Mouse (Mus musculus): ENCODE results near the gene Dusp12. TPM values are rescaled to one million over a fixed set of nuclear protein-coding genes. Genes with fewer than 3 reads are reported as not detected.
A peak's percentile ranks its signal among the peaks of the same experiment; 100 is the strongest.

Gene Dusp12
- polyA plus RNA-seq, 1 experiment from 2014 or later, result 48.3 TPM

- Histone ChIP-seq H3K27ac (peak overlapping the region; percentile 75; the same call in 1 of the 2 replicates), H3K9ac (peak overlapping the region; percentile 76; the same call in 1 of the 2 replicates), H3K36me3 (peaks cover 16% of the 10 kb centered on the region), H3K4me2 (peak overlapping the region; percentile 72), H3K4me3 (peak overlapping the region; percentile 91), H3K4me1 (peaks cover 7% of the 10 kb centered on the region; the same call in 1 of the 2 replicates), H3K9me3 (no peaks in the 10 kb centered on the region), H3K27me3 (no peaks in the 10 kb centered on the region)
- under 1% methylated on average over 33 of the region's 33 CpGs for WGBS
- no peak for ATAC-seq (ENCODE audit: insufficient number of reproducible peaks, low FRiP score, low TSS enrichment, low read depth)
These were observed 17.0 kb downstream of the Dusp12 start for GRCm38 (mm10) chr1:170868107-170868904.

- 0 out of 2 replicates have a peak, but pooled peaks have one; percentile 52 for ATAC-seq (ENCODE audit: insufficient number of reproducible peaks, low FRiP score, low TSS enrichment, low read depth)
- H3K4me2 ChIP-seq, result peak within 1 kb of the TSS; percentile 72
- H3K27ac ChIP-seq, result peak within 1 kb of the TSS; percentile 75
- H3K36me3 ChIP-seq, result peaks cover 13% of the 10 kb centered on the region; the same call in 1 of the 2 replicates
- peak within 1 kb of the TSS; percentile 91 for H3K4me3 ChIP-seq
- WGBS, result under 1% methylated on average over 25 of the region's 25 CpGs
- peaks cover 7% of the 10 kb centered on the region; the same call in 1 of the 2 replicates for H3K4me1 ChIP-seq
- no peaks in the 10 kb centered on the region for H3K27me3 ChIP-seq
- H3K9me3 ChIP-seq, result no peaks in the 10 kb centered on the region
- H3K9ac ChIP-seq, result peak within 1 kb of the TSS; percentile 76
These were observed 17.6 kb downstream of the Dusp12 start, which contains the start of gene Atf6 for GRCm38 (mm10) chr1:170867691-170868105. Gene Atf6 (minus strand): TSS chr1:170867771.

- H3K9me3 ChIP-seq, result no peaks in the 10 kb centered on the region
- ATAC-seq (ENCODE audit: insufficient number of reproducible peaks, low FRiP score, low TSS enrichment, low read depth), result no peak
- peak overlapping the region; percentile 72 for H3K4me2 ChIP-seq
- H3K27me3 ChIP-seq, result no peaks in the 10 kb centered on the region
- H3K36me3 ChIP-seq, result peaks cover 8% of the 10 kb centered on the region; the same call in 1 of the 2 replicates
- H3K9ac ChIP-seq, result peak overlapping the region; percentile 76
- 2% methylated on average over 30 of the region's 30 CpGs for WGBS
- peak overlapping the region; percentile 75 for H3K27ac ChIP-seq
- H3K4me3 ChIP-seq, result peak overlapping the region; percentile 91
- peaks cover 7% of the 10 kb centered on the region; the same call in 1 of the 2 replicates for H3K4me1 ChIP-seq
These were observed 18.2 kb downstream of the Dusp12 start for GRCm38 (mm10) chr1:170866992-170867690.

- ATAC-seq (ENCODE audit: insufficient number of reproducible peaks, low FRiP score, low TSS enrichment, low read depth), result no peak
- Histone ChIP-seq H3K4me2 (no peak overlapping the region), H3K4me3 (no peak overlapping the region), H3K27me3 (no peaks in the 10 kb centered on the region), H3K4me1 (peaks cover 7% of the 10 kb centered on the region; the same call in 1 of the 2 replicates), H3K9ac (no peak overlapping the region), H3K27ac (no peak overlapping the region), H3K36me3 (no peaks in the 10 kb centered on the region), H3K9me3 (no peaks in the 10 kb centered on the region)
- 87% methylated on average over 5 of the region's 5 CpGs for WGBS
These were observed 19.9 kb downstream of the Dusp12 start for GRCm38 (mm10) chr1:170865406-170865805.

DNA sequence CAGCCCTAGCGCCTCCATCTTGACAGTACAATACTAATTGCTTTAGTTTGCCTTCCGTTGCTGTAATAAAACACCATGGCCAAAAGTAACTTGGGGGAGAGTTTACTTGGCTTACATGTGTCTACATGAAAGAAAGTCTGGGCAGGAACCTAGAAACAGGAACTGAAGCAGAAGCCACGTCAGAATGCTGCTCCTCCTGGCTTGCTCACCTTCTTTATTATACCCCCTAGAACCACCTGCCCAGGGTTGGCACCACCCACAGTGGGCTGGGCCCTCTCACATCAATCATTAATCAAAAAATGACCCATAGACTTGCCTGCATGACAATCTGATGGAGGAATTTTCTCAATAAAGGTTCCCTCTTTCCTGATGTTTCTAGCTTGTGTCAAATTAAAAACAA, 20.6 kb downstream of the Dusp12 start:
- Histone ChIP-seq H3K36me3 (no peaks in the 10 kb centered on the region), H3K9me3 (no peaks in the 10 kb centered on the region), H3K4me3 (no peak overlapping the region), H3K4me1 (peaks cover 7% of the 10 kb centered on the region; the same call in 1 of the 2 replicates), H3K27ac (no peak overlapping the region), H3K27me3 (no peaks in the 10 kb centered on the region), H3K9ac (no peak overlapping the region), H3K4me2 (no peak overlapping the region)
- WGBS, result 78% methylated on average over 3 of the region's 3 CpGs
- no peak for ATAC-seq (ENCODE audit: insufficient number of reproducible peaks, low FRiP score, low TSS enrichment, low read depth)

DNA sequence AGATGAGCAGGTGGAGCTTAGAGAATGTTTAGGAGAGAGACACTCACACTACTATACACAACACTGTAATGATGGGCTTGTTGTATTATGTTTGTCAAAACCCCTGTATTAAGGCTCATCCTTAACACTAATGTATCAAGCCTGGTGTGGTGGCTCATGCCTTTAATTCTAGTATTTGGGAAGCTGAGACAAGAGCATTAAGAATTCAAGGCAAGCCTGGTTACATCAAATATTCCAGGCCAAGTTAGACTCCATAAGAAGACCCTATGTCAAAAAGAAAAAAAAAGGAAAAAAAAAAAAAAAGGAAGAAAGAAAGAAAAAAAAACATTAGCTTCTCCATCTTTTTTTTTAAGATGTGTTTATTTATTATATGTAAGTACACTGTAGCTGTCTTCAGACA, 21.1 kb downstream of the Dusp12 start:
- no peak overlapping the region for H3K4me2 ChIP-seq
- no peaks in the 10 kb centered on the region for H3K36me3 ChIP-seq
- peaks cover 7% of the 10 kb centered on the region; the same call in 1 of the 2 replicates for H3K4me1 ChIP-seq
- H3K27me3 ChIP-seq, result no peaks in the 10 kb centered on the region
- no peak for ATAC-seq (ENCODE audit: insufficient number of reproducible peaks, low FRiP score, low TSS enrichment, low read depth)
- H3K9ac ChIP-seq, result no peak overlapping the region
- no peaks in the 10 kb centered on the region for H3K9me3 ChIP-seq
- H3K4me3 ChIP-seq, result no peak overlapping the region
- no peak overlapping the region for H3K27ac ChIP-seq

- H3K4me3 ChIP-seq, result no peak overlapping the region
- no peak for ATAC-seq (ENCODE audit: insufficient number of reproducible peaks, low FRiP score, low TSS enrichment, low read depth)
- no peaks in the 10 kb centered on the region for H3K27me3 ChIP-seq
- no peak overlapping the region for H3K9ac ChIP-seq
- H3K27ac ChIP-seq, result no peak overlapping the region
- peaks cover 7% of the 10 kb centered on the region; the same call in 1 of the 2 replicates for H3K4me1 ChIP-seq
- H3K36me3 ChIP-seq, result no peaks in the 10 kb centered on the region
- no peaks in the 10 kb centered on the region for H3K9me3 ChIP-seq
- 60% methylated on average over 4 of the region's 4 CpGs for WGBS
- H3K4me2 ChIP-seq, result no peak overlapping the region
These were observed 22.3 kb downstream of the Dusp12 start for GRCm38 (mm10) chr1:170863033-170863432.

DNA sequence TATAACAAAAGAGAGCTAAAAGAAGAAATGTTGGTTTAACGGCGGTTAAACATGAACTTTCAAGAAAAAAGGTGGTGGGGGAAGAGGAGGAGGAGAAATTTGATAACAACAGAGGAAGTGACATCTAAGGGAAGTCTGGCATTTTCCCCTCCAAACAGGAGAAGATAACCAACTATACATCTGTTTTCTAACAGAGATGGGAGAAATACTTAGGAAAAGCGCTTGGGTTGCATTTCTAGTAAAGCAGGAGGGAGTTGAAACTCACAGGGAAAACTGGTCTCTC, 23.0 kb downstream of the Dusp12 start:
- Histone ChIP-seq H3K9me3 (no peaks in the 10 kb centered on the region), H3K4me3 (no peak overlapping the region), H3K27ac (no peak overlapping the region), H3K4me2 (no peak overlapping the region), H3K36me3 (no peaks in the 10 kb centered on the region), H3K4me1 (peaks cover 7% of the 10 kb centered on the region; the same call in 1 of the 2 replicates), H3K27me3 (no peaks in the 10 kb centered on the region), H3K9ac (no peak overlapping the region)
- 78% methylated on average over 3 of the region's 3 CpGs for WGBS
- no peak for ATAC-seq (ENCODE audit: insufficient number of reproducible peaks, low FRiP score, low TSS enrichment, low read depth)

- no peak overlapping the region for H3K4me3 ChIP-seq
- no peak for ATAC-seq (ENCODE audit: insufficient number of reproducible peaks, low FRiP score, low TSS enrichment, low read depth)
- H3K9me3 ChIP-seq, result no peaks in the 10 kb centered on the region
- 79% methylated on average over 13 of the region's 13 CpGs for whole genome bisulfite sequencing
- H3K27me3 ChIP-seq, result no peaks in the 10 kb centered on the region
- H3K4me1 ChIP-seq, result peaks cover 3% of the 10 kb centered on the region; the same call in 1 of the 2 replicates
- no peak overlapping the region for H3K27ac ChIP-seq
- no peak overlapping the region for H3K4me2 ChIP-seq
- H3K36me3 ChIP-seq, result no peaks in the 10 kb centered on the region
- H3K9ac ChIP-seq, result no peak overlapping the region
These were observed 23.5 kb downstream of the Dusp12 start for GRCm38 (mm10) chr1:170861671-170862434.

DNA sequence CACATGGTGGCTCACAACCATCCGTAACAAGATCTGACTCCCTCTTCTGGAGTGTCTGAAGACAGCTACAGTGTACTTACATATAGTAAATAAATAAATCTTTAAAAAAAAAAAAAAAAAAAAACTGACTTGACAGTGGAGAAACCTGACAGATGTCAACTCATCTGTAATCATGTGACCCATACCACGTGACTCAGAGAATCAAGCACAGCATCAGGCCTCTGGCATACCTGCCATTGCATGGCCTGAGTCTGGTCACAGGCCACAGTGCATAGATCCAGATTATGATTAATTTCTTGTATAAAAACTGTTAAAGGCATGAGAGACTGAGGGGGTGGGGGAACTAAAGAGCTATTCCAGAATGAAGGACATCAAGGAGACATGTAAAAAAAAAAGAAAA, 26.5 kb downstream of the Dusp12 start:
- no peak overlapping the region for H3K4me2 ChIP-seq
- WGBS, result 84% methylated on average over 2 of the region's 2 CpGs
- no peak for ATAC-seq (ENCODE audit: insufficient number of reproducible peaks, low FRiP score, low TSS enrichment, low read depth)

DNA sequence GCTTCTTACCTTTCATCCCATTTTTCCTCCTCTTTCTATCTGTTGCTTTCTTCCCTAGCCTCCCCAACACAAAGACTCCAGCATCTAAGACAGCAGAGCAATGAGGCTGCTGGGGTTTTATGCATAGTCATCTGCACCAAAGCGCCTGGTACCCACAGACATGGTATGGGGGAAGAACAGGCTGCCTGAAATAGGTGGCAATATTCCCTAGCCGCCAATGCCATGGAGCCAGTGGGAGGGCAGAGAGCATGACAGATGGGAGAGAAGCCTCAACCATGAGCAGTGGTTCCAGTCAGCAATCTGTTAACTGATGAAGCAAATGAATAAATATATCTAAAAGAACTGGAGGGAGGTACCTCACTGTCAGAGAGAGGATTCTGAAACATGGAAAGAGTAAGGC, 28.0 kb downstream of the Dusp12 start:
- Histone ChIP-seq H3K4me1 (no peaks in the 10 kb centered on the region), H3K4me3 (no peak overlapping the region), H3K27ac (no peak overlapping the region), H3K9me3 (no peaks in the 10 kb centered on the region), H3K27me3 (no peaks in the 10 kb centered on the region), H3K4me2 (no peak overlapping the region), H3K9ac (no peak overlapping the region), H3K36me3 (peaks cover 4% of the 10 kb centered on the region; the same call in 1 of the 2 replicates)
- WGBS, result 78% methylated on average over 2 of the region's 2 CpGs
- ATAC-seq (ENCODE audit: insufficient number of reproducible peaks, low FRiP score, low TSS enrichment, low read depth), result no peak

More for the DNA sequence above, 26.5 kb downstream of the Dusp12 start:
- H3K9ac ChIP-seq, result no peak overlapping the region
- no peaks in the 10 kb centered on the region for H3K36me3 ChIP-seq
- H3K4me1 ChIP-seq, result no peaks in the 10 kb centered on the region
- H3K4me3 ChIP-seq, result no peak overlapping the region
- H3K27me3 ChIP-seq, result no peaks in the 10 kb centered on the region
- no peak overlapping the region for H3K27ac ChIP-seq
- no peaks in the 10 kb centered on the region for H3K9me3 ChIP-seq
